Mouse (Mus musculus) spleen, adult 18-20 months (tissue): ENCODE results near the gene Bnc2.

ENCODE experiments used
- DNase-seq, 2 experiments: peaks; one replicate each; pipeline ENCODE4 v3.0.0; 2022; ENCODE audit warnings: mixed read lengths in 2 of 2

The Bnc2 gene

DNA sequence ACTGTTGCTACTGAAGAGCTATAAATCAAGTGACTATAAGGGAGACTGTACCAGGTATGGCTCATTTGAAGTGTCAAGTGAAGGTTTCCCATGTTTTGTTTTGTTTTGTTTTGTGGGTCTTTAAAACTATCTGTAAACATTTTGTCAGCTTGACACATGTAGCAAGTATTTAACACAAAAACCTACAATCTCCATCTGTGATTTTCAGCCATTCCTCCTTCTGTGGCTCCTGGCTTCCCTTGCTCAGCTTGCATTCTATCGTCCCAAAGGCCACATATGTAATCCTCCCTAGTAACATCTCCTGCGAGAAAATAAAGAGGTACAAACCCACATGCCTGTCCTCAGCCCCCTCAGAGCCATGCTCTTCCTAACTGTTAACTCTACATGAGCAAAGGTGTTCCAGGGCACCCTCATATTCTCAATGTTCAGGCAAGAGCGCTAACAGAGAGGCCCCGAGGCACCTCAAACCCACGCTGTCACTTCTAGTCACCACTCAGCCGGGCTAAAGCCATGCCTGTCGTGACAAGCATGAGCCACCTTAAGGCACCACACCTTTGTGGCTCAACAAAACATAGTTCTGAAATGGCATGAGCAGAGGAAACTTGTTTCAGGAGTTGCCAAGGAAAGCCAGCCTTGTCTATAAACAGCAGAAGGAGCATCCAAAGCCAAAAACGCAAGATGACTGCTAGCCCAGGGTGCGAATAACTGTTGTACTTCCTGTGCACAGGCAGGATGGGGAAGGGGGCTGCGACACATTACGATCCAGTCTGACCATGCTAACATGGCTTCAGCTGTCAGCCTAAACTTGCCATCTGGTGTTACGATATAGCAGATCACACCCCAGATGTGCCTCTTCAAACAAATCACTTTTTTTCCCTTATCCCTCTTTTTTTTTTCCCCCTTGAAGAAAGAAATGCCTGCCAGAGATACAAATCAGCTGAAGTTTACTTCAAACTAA, 42.0 kb downstream of the Bnc2 start:
- no peak for DNase-seq

DNA sequence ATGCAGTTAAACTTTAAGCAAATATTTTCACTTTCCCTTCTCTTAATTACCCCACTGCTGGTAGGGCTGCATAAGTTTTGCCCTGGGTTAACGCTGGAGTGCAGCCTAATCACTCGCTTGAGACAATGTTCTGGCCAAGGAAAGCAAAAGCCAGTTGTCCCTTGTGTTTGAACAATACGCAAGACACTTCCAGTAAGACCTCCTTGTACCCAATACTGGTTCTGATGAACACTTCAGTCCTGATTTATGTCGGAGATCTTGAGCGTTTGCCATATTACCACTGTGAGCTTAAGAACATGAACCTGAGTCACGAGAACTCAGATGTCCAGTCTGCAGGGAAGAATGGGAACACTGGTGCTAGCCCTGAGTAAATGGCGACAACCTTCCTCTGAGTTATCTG, 47.5 kb downstream of the Bnc2 start:
- DNase-seq: no peak

DNA sequence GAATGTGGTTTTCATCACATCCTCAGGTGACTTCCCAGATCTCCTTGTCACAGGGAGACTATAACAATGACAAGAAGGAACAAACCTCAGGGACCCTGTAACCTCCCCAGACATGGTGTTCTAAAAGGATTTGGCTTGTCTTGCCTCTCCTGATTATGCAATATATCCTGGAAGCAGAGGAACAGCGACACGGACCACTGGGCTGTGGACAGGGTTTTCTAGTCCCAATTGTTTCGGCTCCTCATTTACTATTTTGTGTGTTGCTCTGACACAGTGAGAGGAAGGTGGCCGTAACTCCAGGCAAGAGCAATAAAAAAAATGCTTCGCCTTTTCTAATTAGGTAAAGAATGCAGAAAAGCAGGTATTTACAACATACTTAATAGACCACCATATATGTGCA, 51.8 kb downstream of the Bnc2 start:
- DNase-seq: no peak

DNA sequence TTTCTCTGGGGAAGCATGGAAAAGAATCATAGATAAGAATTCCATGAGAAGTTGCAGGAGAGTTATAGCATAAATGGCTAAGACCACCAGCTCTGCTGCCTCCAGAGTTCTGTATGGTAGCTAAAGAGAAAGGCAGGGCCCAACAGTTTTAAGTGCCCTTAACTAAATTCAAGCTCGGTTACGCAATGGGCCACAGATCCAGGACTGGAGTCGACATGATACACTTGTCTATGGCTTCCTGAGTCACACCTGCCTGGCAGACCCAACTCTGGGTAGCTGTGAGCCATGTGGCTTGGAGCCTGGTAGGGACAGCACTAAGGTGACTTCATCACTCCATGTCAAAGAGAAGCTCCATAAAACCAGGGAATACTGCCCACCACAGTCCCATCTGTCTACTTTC, 53.3 kb downstream of the Bnc2 start:
- no peak for DNase-seq

DNA sequence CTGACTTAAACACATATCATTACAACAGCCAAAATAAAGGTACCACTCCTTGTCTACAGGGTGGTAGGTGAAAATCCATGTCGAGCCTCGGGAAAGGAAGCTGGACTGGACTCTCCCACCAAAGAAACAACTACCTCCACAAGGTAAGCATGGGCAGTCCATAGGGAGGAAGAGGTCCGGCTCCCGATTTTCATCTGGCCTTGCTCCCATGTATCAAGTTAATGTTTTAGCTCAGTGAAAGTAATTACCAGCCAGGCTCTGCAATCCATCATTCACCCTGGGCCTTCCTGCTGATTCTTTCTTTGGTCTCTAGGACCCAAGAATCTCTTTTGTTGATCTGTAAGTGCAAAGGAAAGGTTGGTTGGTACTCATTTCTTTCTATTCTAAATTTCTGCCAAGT, 65.2 kb downstream of the Bnc2 start:
- DNase-seq: no peak

DNA sequence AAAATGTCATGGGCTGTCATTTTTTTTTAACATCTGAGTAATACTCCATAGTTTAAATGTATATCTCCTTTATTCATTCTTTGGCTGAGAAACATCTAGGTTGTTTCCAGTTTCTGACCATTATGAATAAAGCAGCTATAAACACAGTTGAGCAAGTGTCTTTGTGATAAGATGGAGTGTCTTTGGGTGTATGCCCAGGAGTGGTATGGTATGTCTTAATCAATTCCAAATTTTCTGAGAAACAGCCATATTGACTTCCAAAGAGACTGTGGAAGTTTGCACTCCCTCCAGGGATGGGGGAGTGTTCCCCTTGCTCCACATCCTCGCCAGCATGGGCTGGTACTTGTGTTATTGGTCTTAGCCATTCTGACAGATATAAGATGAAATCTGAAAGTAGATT, 70.6 kb downstream of the Bnc2 start:
- no peak for DNase-seq

DNA sequence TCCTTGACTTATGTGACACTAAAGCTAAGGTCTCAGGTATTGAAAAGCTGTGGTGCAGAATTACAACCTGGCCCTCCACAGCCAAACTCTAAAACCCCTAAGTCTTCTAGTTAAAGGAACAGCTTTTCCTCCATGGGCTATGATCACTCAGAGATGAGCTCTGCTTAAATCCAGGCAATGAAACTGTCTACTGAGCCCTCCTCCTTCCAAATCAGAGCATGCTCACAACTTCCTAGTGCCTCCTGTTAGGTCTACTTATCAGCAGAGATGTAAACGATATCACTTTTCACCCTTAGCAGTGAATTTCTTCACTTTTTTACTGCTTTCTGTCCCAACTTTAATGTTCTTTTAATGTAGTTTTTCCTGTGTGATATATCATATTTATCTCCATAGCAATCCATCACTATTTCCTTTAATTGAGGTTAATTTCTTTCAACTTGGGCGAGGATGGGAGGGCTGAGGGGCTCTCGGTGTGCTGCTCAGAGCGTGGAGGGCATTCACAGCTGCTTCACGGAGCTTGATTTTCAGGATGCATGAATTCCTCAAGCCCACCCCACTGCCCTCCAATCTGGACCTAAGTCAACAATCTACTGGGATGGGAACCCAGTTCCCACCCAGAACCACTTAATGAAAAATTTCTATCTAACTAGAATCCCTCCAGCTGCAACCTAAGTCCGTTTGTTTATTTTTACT, 94.7 kb downstream of the Bnc2 start:
- DNase-seq: no peak

DNA sequence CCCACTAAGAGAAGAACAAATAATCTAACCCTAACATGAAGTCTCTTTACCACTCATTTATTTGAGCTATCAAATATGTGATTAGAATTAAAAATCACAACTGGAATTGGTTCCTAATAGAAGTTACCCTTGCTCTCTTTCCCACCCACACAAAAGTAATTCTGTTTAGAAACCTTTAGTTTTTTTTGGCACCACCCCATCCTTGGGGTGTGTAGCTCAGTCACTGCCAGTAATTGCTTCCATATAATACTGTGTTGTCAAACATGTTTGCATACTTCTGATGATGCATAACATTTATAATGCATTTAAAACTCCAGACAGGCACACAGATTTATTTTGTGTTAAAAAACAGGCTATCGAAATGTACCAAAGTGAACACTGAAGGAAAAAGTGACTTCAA, 96.8 kb downstream of the Bnc2 start:
- DNase-seq: no peak

DNA sequence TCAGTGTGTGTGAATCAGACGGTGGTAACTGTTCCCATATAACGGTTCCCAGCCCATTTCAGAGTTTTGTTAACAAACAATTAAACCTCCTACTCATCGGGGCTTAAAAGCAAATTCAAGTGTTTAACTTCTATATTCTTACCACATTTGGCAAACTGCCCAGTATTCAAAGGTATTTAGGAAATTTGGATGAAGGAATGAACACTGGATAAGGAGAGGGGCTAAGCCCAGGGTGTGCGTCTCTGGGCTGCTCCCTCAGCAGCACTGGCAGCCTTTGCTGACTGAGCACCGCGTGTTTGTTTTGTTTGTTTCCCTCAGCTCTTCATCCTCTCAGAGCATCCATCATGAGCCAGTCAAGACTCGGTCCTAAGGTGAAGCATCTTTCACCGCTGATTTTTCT, 109.0 kb downstream of the Bnc2 start:
- DNase-seq: no peak

DNA sequence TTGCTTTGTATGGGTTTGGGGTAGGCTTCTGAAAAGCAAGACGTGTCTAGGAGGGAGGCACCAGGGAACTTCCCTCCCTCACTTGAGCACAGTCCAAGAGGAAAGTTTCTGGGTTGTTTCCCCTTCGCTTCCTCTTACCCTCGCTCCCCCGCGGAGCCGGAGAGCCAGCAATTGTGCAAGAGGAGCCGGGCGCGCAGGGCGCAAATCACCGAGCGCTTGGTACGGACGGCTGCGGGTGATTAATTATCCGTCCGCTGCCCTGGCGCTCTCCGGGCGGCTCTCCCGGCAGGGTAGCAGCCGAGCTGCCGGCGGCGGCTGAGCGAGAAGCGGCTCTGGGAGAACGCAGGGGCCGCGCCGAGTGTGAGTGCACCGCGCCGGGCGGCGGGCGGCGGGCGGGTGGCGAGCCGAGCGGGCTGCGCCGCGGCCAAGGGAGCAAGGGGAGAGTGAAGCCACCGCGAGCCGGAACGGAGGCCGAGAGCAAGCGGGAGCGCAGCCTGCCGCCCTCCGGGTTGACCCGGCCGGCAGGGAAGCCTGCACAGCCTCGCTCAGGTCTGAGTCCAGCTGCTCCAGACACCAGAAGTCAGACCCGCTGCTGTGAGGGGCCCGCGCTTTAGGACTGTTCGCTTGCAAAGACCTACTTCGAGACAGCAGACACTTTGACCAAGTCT, 129.7 kb downstream of the Bnc2 start:
- peak; percentile 6 to 7 for DNase-seq

DNA sequence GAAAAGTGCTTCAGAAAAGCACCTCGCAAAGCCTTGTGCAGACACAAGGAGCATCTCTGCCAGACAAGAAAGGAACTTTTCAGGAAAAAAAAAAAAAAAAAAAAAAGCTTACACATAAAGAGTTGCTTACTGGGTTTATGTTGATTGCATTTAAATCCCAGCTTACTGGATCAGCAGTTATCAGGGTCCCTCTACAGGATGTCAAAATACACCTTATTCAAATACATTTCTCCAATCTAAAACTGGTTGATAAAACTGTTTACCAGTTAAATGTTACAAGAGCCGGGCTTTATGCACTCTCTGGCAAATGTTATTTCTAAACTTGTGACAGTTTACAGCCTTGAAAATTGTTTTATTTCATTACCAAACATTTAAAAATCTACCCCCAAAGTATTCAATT, 130.4 kb downstream of the Bnc2 start:
- DNase-seq: no peak

DNA sequence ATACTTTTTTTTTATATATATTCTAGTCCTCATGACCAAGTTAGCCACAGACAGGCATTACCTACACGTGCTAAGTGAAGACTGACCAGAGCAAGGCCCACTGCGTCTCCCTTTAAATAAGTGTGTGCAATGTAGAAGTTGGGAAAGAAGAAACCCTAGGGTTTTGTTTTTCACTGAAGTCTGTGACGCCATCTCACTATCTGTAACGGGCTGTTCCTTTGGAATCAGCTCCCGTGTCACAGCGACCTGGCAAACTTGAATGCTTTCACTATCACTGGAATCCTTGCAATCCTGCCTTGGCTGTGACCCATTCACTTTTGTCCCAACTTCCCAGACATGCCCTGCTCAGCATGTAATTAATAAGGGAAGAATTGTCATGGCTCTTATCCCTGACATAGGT, 134.5 kb downstream of the Bnc2 start:
- DNase-seq: no peak

DNA sequence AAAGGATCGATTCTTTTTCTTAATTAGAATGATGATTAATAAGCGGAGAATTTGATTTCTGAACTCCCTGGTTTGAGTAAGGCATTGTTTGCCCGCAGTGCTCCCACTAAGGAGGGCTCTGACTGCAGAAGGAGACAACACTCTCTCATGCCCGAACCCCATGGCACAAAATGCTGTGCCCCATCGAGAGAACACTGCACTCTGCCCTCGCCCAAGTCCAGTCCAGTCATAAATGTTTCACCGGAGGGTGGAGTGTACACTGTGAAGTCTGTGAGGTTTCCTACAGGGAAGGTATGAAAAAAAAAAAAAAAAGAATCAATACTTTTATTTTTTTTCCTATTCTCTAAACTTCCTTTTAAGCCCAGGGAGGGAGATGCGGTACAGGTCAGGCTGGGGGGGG, 135.7 kb downstream of the Bnc2 start:
- no peak for DNase-seq

DNA sequence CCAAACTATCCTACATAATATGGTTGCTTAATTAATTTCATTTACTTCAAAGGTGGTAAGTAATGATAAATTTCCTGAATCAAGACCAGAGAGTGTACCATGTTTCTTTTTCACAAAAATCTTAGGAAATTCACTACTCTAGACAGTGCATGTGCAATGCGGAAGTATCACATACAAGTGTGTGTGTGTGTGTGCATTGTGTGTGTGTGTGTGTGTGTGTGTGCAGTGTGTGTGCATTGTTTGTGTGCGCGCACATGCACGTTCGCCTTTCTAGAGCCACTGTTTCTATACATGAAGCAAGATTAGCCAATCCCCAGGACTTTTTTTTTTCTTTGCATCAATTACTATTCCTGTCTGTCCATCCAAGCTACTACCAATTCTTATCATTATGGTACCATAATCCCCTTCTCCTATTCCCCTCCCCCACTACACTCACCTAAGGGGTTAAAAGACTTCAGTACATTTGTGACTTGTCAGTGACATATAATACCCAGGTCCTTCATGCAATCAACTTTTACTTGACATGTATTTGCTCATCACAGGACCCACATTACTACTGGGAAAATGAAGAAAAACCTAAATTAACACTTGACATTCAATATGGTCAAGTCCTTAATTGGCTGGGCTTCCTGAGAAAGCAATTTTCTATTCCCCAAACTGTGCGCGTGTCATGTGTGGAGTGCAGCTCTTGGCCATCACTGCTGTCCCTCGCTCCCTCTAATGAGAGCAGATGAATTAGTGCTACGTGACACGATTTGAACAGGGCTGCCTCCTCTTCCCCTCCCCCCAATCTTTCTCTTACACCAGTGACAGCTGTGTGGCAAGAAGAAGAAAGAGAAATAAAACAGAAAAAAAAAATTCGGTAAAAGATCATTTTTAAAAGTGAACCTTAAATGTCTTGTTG, 145.9 kb downstream of the Bnc2 start:
- DNase-seq: no peak

DNA sequence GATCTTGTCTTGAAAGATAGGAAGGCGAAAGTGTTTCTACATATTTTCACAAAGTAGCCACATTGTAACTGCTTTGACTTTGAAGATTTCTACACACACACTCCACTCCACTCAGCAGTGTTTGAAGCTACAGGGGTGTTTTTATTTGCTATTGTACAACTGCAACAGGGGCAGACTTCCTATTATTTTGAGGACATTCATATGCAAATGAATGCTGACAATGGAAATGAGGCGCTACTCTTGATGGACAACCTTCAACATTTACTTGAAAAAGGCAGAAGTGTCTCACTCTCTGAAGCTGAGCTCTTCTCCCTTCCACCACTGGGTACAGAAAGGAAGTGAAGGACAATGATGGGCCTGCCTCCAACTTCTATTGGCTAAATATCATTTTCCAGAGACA, 146.7 kb downstream of the Bnc2 start:
- DNase-seq: no peak

DNA sequence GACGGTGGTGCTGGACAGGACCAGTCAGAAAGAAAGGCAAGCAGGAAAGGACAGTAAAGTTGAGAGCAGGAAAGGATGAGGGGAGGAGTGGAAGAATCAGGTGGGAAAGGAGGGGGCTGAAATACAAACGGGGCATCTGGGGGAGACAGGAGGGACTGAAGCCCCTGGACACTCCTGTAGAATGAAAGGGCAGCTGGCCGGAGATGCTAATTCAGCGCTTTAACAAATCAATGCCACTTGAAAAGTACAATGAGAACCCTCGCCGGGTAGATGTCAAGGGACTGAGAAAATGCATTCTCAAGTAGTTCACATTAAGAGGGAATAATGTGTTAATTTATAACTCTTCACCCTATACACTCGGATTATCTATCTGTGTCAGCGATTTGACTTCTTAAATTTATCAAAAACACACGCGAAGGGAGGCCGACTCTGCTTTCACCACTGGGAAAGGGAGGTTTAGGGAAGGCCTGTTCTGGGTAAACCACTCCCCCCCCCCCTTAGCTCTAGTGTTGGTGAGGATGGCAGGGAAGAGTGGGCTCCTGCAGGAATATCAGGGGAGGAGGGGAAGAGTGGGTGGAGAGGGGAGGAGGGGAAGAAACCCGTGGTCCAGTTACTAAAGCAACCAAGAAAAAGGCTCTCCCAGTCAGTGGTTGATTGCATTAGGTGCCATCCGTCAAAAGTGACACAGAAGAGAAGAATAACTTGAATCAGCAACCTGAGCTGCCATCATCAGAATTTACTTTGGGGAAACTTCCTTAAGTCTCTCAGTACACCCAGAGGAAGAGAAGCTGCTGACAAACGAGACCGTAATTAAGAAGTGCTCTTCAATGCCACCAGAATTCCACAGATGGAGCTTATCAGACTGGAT, 147.8 kb downstream of the Bnc2 start:
- no peak for DNase-seq

DNA sequence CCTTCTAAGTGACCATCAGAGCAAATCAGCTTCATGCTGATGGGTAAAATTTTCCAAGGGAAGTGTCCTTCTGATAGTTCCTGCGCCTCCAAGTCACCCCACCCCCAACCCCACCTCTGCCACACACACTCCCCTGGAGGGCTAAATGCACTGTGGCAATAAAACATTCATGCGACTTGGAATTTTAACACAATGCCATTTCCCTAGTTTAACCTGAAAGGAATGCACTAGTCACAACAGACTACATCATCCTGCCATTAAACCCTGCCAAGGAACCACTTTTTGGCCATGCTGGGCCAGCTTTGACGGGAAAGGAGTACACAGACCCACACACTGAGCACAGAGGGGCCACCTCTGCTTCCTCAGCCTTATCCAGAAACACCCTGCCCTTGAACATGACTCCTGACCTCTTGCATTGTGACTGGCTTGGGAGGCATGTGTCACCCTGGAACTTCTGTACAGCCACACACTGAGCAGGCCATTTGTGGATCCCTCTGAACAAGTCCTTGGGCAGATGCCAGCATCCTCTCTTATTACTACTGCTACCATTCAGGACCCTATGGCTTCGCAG, 151.3 kb downstream of the Bnc2 start:
- DNase-seq: no peak

DNA sequence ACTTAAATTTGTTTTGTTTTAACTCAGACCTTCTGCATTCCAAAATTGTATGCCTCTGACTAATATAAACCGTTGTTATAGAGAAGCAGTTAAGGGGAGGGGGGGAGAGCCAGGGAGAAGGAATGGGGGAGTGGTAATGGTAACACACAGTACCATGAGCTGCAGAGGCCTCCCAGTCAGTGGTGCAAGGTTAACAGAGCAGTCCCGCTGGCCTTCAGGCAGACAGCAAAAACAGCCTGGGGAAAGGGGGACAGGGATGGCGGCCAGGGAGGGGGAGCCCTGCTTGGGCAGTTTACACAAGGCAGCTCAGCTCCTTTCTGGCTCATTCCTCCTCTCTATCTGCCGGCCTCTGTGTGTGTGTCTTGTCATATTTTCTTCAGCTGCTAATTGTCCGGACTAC, 151.9 kb downstream of the Bnc2 start:
- no peak for DNase-seq

DNA sequence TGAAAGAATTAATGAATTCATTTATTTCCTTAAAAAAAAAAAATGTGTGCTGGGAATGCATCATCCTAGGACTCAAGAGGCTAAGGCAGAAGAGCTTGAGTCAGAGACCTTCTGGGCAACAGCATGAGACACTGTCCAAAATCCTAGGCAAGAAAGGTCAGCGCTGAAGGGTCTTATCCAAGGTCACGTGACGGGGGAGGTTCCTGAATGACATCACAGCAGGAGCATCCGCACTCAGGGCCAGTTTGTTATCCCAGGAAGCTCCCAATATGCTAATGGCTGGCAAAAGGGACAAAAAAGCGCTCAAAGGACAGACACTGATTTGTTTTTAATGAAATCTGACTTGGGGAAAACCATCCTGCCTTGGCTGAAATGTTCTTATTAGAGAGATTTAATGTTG, 153.5 kb downstream of the Bnc2 start:
- no peak for DNase-seq

DNA sequence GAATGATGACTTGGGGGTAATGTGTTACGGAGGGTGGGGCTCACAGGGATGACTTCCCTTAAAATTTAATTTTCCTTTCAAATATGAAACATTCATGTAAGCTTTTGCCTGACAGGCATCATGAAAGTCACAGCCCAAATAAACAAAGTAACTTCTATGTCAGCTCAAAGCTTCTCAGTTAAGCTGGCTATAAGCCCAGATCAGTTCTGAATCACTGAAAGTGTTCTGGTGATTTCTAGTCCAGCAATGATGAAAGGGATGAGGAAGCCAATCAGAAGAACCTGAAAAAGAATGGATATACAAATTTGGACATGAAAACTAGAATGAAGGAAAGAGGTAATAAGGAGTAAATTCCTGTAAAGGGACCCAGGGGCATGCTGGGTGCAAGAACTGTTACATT, 164.6 kb downstream of the Bnc2 start:
- DNase-seq: no peak

DNA sequence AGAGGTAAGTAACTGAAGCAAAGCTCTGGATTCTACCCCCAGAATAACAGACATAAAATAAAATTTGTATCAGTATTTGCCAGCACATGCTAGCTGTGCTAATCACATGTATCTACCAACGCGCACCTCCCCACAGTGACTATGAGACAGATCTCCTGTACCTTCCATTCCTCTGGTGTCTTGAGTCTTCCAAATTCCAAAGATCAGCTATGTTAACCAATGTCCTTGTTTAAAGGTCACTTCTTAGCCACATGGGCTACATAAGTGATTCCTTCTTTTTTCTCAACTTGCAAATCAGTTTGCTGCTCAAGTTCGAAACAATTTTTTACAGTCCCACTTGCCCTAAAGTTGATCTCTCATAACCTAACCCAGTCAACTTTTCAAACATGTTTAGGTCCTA, 167.5 kb downstream of the Bnc2 start:
- DNase-seq: no peak
